Mouse (Mus musculus): ENCODE measurements at regions not wholly inside any gene's neighbourhood (a gene's known extent, or its start where the extent isn't known, plus 50 kb on each side); places are given as distances from the start of the nearest gene placed in this dataset.

GRCm38 (mm10) chrX:167088930-167089329 is 120.2 kb downstream of the Tmsb4x start:
- DNase-seq = no peak

- DNase-seq = no peak
These were observed 120.7 kb downstream of the Tmsb4x start for GRCm38 (mm10) chrX:167088438-167088837.

- DNase-seq = no peak
These were observed 128.3 kb downstream of the Tmsb4x start for GRCm38 (mm10) chrX:167080821-167081220.

- DNase-seq = no peak
These were observed 140.0 kb downstream of the Tmsb4x start for GRCm38 (mm10) chrX:167069075-167069474.

- DNase-seq = no peak
These were observed 141.2 kb downstream of the Tmsb4x start for GRCm38 (mm10) chrX:167067918-167068317.

- no peak for DNase-seq
These were observed 145.2 kb downstream of the Tmsb4x start for GRCm38 (mm10) chrX:167063881-167064280.

GRCm38 (mm10) chrX:167052456-167052855 is 156.7 kb downstream of the Tmsb4x start:
- no peak for DNase-seq

GRCm38 (mm10) chrX:167050066-167050465 is 159.0 kb downstream of the Tmsb4x start:
- DNase-seq = no peak

GRCm38 (mm10) chrX:167049191-167049968 is 159.7 kb downstream of the Tmsb4x start:
- DNase-seq = no peak

GRCm38 (mm10) chrX:167037971-167038370 is 171.1 kb downstream of the Tmsb4x start:
- DNase-seq = no peak

GRCm38 (mm10) chrX:167036355-167036754 is 172.8 kb downstream of the Tmsb4x start:
- no peak for DNase-seq

- no peak for DNase-seq
These were observed 173.5 kb downstream of the Tmsb4x start for GRCm38 (mm10) chrX:167035639-167036038.

GRCm38 (mm10) chrX:167033091-167033490 is 176.0 kb downstream of the Tmsb4x start:
- DNase-seq = no peak

- DNase-seq = no peak
These were observed 176.5 kb downstream of the Tmsb4x start for GRCm38 (mm10) chrX:167032586-167032985.

- DNase-seq = no peak
These were observed 177.6 kb downstream of the Tmsb4x start for GRCm38 (mm10) chrX:167031543-167031942.

GRCm38 (mm10) chrX:167015602-167016001 is 193.5 kb downstream of the Tmsb4x start:
- no peak for DNase-seq

GRCm38 (mm10) chrX:167014322-167014721 is 194.8 kb downstream of the Tmsb4x start:
- DNase-seq = no peak

- no peak for DNase-seq
These were observed 196.2 kb downstream of the Tmsb4x start for GRCm38 (mm10) chrX:167012891-167013290.

- DNase-seq = no peak
These were observed 197.1 kb downstream of the Tmsb4x start for GRCm38 (mm10) chrX:167011977-167012542.

GRCm38 (mm10) chrX:166995855-166996254 is 213.3 kb downstream of the Tmsb4x start:
- no peak for DNase-seq

GRCm38 (mm10) chrX:166981003-166981402 is 228.1 kb downstream of the Tmsb4x start:
- no peak for DNase-seq

- no peak for DNase-seq
These were observed 228.6 kb downstream of the Tmsb4x start for GRCm38 (mm10) chrX:166980504-166980903.

- DNase-seq = no peak
These were observed 232.1 kb downstream of the Tmsb4x start for GRCm38 (mm10) chrX:166977029-166977428.

- no peak for DNase-seq
These were observed 237.4 kb downstream of the Tmsb4x start for GRCm38 (mm10) chrX:166971721-166972120.
